Mouse (Mus musculus) cerebellum, postnatal 36 days (tissue): Measurements from ENCODE around the gene Klhl29.
A peak's percentile ranks its signal among the peaks of the same experiment; 100 is the strongest.

Source experiments
- DNase-seq, 2 experiments: peaks; one replicate each; pipeline ENCODE4 v3.0.0; 2021 to 2022; ENCODE audit warnings: mixed read lengths in 2 of 2

The Klhl29 gene

DNA sequence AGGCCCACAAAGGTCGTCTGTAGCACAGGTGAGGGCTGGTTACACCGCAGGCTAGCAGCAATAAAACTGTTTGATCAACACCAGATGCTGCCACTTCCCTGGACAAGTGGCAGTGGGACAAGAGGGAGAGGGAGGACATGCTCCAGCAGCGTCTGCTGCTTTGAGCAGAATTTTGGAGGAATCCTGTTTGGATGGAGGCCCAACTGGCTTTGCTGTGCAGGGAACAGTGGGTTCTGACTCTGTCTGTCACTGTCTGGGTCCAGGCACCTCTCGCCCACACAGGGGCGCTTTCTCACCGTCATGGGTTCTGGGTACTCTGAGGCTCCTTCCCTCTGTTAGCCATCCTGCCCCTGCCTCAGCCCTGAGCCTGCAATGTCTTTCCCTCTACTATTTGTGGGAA is 209.3 kb downstream of the Klhl29 start:
- DNase-seq = peak in 1 of 2 experiments; percentile 36

DNA sequence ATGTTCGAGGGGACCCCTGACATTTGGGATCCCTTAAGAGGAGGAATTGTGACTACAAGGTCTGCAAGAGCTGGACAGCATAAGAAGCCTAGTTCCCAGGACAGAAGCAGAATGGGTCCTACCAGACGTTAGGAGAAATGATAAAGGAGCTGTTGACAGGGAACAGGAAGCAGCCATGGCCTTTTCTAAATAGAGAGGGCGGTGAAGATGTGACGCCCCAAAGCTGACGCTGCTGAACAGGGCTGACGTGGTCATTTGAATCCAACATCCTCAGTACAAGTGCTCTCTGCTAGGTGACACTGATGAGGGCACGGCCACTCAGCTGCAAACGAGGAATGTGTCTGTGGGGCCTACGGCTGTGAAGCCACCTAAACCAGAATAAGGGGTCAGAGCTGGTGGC is 210.1 kb downstream of the Klhl29 start:
- DNase-seq = no peak

DNA sequence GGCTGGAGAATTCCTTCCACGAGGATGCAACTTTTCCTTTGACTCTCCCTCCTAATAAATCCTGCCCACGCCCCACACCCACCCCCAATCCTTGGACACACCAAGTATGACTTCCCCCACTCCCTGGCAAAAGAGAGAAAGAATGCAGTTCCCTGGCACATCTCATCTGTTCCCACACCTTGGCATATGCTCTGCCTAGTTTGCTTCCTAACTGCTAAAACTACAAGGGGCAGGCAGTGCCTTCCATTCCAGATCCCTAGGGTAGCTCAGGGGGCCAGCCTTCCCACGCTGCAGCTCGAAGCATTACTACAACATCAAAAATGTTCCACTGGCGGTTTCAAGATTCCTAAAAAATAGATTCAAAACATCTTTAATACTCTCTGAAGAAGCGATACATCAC is 212.8 kb downstream of the Klhl29 start:
- no peak for DNase-seq

DNA sequence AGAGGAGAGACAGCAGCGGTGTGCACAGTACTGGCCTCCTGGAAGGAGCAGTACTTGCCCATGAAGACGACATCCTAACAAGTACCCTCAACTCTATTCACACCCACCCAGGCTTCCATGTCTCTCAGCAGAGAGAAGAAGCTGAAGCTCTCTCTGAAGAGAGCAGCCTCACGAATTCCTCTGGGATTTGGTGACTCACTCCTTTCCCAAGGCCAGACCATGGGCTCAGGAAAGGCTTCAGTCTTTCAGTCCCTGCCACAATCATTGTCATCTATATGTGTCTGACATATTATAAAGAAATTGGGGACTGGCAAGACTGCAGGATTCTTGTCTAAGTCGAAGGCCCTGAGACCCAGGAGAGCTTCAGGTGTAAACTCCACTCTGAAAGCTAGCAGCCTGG is 213.9 kb downstream of the Klhl29 start:
- no peak for DNase-seq

DNA sequence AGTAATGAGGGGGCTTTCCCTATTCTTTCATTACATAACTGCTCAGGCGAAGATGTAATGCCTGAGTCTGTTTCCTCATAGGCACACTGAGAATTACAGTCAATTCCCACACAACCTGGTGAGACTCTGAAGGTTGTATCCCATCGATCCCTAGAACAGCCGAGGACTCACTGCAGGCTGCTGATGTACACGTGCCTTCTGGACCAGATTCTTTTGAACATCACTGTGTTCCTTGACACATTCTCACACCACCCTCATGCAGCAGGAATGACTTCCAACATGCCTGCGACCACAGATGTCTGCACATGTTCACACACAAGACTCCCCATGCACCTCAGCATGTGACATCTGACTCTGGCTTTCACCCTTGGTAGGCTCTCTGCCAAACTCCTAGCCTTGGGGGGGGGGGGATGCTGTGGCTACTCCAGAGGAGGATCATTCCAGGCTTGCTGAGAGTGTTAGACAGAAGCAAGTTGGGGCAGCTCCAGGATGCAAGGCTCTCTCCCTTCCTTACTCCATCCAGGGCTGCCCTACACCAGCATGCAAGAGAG is 217.5 kb downstream of the Klhl29 start:
- DNase-seq = no peak

DNA sequence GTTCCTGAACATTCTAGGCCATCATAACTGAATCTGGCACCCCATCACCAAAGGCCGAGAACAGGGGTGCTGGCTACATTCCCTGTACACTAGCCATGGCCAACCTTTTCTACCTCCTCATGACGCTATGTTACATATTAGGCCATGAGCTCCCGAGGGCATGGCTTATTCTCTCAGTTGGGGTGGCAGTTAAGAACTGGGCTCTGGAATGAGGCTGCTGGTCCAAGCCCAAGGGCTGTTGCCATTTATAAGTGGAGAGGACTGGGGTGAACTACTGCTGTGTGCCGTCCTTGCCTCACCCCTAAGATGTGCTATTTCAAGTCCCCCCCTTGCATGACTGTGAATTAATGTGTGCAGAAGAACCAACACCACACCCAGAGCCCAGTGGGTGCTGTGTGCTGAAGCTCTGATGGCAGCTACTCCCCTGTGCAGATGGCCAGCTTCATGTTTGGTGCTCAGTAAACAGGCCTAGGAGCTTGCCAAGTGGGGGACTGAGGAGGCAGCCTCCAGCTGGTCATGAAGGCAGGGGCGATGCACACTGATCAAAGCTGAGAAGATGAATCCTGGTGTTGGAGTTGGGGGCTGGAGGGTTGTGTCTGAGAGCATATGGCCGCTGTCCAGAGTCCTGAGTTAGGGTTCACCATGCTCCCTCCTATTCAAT is 218.3 kb downstream of the Klhl29 start:
- peak in 1 of 2 experiments; percentile 20 for DNase-seq

DNA sequence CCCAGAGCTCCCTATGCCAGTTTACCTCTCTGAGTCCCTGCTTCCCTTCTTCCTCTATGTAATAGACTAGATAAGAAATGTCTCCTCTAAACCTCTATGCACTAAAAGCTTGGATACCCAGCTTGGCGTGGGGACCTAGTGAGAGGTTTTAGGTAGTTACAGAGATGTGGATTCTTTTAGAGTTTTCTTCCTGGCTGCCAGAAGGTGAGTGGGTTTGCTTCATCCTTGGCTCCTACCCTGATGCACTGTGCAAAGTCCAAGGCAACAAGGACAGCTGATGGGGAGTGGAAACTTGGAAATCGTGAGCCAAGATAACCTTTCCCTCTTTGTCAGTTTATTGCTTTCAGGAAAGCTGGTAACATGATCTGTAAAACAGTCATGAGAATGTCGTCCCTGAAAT is 220.3 kb downstream of the Klhl29 start:
- no peak for DNase-seq

DNA sequence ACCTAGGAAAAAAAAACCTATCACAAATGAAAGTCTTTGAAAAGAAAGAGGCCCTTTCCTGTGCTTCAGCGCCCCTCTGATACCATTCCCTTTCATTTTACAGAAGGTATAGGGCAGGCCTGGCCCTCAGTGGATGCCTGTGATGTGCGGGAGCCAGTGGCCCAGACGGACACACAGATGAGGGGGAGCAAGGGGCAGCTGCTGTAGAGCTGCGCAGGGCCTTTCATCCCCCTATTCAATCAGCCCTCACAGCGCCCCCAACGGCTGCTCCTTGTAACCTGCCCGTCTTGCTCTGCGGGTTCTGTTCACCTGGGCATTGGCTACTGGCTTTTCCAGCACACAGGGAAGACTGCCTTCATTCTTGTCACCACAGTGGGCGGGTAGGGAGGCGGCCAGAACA is 223.6 kb downstream of the Klhl29 start:
- peak in 1 of 2 experiments; percentile 21 for DNase-seq

DNA sequence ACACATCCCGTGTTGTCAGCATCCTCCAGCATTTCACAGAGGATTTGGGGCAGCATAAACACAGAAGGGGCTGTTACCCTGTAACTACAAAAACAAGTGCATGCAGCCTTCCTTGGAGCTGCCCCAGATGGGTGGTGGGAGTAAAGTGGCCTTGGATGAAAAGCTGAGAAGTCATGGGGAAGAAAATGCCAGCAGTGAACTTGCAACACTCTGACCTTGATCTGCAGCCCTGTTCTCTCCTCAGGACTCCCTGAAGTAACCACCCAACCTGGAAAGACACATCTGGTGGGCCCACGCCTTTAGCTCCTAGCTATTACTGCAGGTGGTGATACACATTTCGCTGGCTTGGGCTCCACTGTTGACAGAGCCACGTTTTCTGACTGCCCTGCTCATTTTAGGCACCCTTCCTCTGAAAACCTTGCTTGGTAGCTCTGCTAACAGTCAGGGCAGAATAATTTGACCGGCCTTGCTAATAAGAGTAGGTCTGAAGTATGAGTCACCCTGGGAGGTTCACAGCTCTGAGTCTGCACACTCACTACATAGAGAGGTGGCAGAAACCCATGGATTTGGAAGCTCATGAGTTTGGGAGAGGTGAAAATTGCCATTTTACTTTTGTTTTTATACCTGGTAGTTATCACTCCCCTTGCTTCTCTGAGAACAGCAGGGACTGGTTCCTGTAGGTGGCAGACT is 228.0 kb downstream of the Klhl29 start:
- no peak for DNase-seq

DNA sequence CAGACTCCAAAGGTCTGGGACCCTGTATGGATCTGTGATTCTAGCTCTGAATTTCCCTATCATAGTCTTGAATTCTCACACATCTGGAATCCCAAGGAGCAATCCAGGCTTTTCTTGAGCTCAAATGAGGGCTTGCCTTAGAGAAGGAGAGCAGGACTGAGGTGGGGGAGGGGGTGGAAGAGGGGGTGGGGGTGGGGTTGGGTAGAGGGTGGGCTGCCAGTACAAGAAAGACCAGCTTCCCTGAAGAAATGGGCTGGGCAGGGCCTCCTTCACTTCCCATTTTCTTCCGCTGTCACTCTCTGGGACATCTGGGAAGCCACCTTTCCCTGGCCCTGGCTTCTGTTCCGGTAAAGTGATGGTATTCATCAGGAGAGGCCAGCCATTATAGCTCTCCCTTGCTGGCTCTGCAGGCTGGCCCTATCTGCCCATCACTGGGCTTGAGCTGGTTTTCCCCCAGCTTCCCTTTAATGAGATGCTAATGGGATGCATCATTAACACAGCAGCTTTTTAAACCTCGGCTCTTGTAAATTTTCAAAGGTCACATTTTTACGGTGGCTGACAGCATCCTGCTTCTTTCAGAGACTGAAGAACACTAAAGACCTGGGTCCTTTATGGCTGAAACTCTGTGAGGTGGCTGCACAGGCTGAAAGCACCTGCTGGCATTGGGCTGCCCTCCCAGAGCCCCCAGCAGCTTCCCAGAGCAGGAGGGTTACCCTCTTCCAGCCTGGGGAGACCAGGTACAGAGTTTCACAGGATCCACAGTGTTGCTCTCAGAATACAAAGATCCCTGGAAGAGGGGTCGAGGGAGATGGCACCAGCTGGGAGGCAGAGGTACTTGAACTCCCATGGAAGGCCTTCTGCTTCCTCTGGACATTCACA is 231.3 kb downstream of the Klhl29 start:
- DNase-seq = no peak

DNA sequence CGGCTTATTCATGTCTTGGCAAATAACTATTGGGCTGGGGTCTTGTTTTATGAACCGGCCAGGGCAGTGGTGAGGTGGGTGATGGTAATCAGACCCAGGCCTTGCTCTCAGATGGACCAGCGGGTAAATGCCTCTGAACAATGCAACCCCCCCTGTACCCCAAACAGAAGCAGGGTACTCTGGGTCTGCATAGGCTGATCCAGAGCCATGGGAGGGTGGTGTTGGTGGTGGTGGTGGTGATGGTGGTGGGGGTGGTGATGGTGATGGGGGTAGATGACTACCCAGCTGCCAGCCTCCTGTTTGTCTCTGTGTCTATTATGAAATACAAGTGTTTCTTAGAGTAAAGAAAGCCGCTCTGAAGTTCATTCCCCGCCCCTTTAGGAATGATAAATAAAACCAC is 232.3 kb downstream of the Klhl29 start:
- DNase-seq = no peak

DNA sequence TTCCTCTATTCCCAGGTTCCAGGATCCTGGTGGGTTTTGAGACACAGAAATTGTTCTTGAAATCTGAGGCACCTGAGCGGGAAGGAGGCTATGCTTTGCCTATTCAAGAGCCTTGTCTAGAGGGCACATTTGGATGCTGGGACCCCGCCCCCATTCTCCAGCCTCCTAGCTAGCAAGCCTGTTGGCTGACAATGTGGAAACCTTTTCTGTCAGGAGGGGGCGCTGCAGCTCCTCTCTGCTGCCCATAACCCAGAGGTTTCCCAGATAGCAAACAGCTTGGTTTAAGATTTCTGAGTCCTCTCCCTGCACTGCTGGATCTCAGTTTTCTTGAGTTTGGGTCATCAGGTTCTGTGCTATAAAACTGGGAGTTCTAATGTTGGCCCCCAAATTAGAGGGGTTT is 232.7 kb downstream of the Klhl29 start:
- peak; percentile 79 to 81 for DNase-seq

DNA sequence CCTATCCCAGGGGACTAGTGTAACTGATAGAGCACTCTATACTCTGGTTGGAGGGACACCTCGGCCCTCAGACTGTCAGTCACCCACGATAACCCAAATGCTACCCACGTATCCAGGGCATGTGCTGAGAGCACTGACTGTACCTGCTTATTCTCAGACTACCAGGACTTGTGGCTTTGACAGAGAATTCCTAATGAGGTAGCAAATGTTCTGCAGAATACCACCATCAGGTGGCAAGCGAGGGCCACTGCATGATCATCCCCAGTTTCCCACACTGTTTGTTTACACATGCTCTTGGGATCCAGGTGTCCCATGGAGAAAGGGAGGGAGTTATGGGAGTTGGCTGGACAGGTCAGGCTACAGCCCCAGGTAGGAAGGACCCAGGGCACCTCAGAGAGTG is 234.4 kb downstream of the Klhl29 start:
- DNase-seq = peak; percentile 32 to 41

DNA sequence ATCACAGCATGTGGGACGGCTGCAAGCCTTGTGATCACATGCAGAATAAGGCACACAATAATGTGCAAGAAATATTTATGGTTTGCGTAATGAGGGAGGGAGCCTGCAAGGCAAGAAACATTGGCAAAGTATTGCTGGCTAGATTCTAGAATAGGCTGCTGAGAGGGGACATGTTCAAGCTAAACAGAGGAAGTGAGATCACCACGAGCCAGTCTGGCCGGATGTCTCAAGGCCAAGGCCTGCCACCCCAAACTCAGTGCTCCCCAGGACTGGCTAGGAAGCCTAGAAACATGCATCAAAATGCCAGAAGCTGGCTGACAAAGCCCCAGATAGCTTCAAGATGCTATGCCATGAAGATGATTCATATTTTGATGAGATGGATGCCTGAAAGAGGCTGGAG is 236.2 kb downstream of the Klhl29 start:
- no peak for DNase-seq

DNA sequence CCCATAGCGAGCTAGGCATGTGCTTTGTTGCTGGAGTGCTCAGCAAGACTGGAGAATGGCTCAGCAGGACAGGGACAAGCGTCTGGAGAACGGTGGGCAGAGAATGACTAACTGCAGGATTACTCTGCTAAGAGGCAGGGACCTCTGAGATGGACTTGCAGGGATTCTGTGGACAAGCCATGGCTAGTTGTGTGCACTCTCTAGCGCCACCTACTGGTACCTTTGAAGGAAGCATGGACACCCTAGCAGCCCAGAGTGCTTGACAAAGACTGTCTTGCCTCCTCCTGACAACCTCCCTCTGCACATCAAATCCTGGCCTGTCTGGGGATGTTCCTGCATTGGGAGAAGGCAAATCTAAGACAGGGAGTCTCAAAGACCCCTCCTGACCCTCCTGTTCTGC is 239.2 kb downstream of the Klhl29 start:
- peak; percentile 57 to 66 for DNase-seq

DNA sequence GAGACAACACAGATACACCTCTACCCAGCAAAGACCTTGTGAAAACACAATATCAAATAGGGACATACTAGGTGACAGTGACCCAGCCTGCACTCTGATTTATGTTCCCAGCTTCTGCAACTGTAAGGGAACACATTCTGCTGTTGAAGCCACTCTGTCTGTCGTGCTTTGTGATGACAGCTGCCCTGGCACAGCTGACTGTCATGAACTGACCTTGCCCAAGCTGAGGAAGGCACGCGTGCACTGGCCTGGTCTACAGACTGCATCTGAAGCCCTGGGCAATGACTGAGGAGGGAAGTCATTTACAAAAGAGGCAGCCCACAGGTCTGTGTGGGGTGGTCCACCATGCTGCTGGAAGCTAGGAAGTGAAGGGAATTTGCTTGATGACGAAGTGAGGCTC is 246.3 kb downstream of the Klhl29 start:
- DNase-seq = no peak

DNA sequence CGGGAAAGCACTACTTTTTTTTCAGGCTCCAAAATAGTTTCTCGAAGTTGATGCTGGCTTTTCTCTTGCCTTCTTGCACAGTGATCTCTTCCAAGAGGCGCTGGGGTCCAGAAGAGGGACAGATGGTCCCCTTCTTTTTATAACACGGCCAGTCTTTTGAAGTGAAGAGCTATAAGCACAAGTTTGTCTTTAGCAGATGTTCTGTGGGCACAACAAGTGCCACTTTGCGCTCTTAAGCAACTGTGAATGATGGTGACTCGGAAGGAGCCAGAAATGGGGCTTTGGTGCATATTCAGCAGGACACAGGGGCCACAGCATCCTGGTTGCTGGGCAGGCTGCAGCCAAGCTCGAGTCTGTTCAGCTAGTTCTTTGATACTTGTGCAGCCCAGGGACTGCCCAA is 249.6 kb downstream of the Klhl29 start:
- no peak for DNase-seq

DNA sequence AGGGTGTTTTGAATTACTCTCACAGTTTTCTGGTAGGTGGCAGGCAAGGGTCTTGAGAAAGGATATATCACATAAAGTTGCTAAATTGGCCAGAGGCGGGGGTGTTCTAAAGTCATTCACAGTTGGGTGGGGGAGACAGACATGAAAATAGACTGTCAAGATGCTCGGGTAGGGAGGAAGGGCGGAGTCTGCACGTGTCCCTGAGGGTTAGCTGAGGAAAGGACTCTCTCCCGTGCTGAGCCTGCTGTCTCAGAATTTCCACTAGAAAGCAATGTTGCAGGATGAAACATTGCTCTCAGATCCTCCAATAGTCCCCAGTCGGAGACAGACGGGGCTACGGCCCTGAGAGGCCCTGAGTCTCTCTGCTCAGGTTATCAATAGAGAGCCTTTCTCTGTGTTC is 252.5 kb downstream of the Klhl29 start:
- no peak for DNase-seq

DNA sequence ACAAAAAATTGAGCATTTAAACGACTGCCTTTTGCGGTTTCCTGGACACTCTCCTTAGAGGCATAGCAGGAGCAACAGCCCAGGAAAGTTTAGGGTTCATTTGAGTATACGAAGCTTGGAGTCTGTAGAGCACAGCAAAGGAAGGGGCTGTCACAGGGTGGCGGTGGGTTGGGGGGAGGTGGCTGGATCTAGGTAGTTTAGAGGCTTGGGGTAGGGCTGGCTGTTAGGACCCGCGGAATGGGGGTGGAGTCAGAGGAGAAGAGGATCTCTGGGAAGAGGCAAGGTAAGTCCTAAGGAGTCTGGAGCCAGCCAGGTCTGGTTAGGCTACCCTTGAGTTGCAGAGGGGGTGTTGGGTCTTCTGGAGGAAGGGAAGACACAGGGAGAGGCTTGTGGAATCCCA is 255.2 kb downstream of the Klhl29 start:
- DNase-seq = no peak

DNA sequence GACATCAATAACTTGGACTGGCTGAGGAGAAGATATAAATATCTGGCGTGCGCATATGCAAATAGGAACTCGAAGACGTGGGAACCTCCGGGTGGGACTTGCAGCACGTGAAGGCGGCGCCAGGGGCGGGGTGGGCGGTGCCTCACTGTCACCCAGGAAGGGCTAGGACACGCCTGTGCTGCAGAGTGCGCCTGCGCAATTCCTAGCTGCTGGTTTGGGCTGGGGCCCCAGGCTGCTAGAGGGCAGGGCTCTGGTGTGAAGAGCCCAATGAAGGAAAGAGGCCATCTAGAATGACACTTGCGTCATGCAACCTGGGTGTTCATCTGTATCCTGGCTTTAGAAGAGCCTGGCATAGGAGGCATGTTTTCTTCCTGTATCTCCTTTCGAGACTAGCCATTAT is 255.8 kb downstream of the Klhl29 start:
- DNase-seq = peak; percentile 96 to 98

DNA sequence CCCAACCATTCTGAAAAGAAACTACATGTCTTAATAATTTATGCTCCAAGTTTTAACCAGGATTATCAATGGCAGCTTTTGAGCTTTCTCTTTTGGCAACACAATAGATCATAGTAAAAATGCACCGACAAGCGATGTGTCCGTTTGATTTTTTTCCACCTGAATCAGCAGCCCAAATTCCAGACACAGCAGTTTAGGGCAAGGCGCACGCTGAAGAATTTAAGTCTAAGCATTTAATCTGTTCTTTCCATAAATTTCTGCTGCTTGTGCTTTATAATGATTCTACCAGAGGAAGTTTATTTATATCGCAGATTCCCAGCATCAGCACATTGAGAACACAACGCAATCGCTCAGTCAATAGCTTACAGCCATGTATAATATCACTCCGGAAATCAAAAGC is 256.2 kb downstream of the Klhl29 start:
- no peak for DNase-seq

DNA sequence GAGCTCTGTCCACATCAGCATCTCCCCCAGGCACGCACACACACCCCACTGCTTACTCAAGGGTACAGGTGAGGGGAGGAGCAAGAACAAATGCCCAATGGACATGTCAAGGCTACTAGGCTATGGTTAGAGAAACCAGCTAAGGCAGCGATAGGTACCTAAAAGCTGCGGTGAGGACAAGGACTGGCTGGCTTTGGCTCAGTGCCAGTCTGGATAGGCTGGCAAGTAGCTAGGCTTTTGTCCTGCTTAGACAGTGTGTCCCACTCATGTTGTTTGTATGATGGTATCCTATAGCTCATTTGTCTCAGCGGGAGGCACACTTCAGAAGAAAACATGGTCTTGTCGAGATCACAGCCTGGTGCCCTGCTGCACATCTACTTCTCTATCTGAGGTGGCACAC is 258.9 kb downstream of the Klhl29 start:
- DNase-seq = no peak

DNA sequence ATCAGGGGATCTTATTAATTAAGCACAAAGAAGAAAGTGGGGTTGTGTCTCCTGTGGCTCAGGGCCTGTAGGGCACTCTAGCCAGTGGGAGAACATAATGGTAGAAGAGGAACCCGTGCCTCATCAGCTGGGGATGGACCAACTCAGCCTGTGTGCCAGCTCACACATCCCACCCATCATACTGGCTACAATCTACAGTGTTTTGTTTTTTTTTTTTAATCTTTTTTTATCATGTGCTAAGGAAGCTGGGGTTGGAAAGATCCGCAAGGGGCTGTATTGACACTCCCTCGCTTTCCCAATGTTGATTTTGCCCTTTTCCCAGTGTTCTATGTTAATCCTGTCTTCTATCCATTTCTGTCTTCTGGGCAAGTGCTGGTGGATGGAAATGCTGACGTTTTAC is 260.9 kb downstream of the Klhl29 start:
- no peak for DNase-seq

DNA sequence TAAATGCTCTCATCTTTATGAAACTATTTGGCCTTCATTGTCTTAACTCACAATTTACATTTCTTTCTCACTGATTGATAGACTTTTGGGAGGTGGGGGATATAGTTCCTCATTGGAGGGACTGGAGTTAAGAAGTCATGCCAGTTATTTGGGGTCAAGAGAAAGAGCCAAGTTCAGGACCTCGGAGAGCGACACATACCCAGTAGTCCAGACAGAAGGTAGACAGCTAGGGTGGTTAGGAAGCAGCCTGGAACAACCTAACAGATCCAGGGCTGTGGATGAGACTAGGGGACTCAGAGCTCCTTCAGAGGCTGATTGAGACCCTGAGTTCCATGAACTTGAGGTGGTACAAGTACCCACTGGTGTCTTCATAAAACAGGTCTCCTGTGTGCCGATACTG is 264.1 kb downstream of the Klhl29 start:
- DNase-seq = no peak
